Mouse (Mus musculus) gastrocnemius, postnatal 14 days (tissue): ENCODE data around the gene Ltc4s. TPM values are rescaled to one million over a fixed set of nuclear protein-coding genes. Genes with fewer than 3 reads are reported as not detected.

Experiments used
- DNase-seq: peaks from one replicate; pipeline ENCODE4 v3.0.0; 2021; ENCODE audit warnings: mixed read lengths
- intact Hi-C: fragments of 180-260 bp; cut with DNase I; formaldehyde crosslinking; loops from one replicate; pipeline ENCODE4 v1.15.1; 2025; ENCODE audit warnings: low total_unique reads
- microRNA-seq, 2 experiments: library from miRNA; unstranded; fragments of <30 nt; microRNA quantifications; one replicate each; pipeline ENCODE4 v1.2.0; 2021
- total RNA-seq, 2 experiments: library from RNA; stranded (reverse); gene quantifications; 2 replicates each; pipeline ENCODE4 v1.2.3; 2021

Ltc4s gene
- total RNA-seq, 2 experiments from 2014 or later: 1.9 to 2.0 TPM

DNA sequence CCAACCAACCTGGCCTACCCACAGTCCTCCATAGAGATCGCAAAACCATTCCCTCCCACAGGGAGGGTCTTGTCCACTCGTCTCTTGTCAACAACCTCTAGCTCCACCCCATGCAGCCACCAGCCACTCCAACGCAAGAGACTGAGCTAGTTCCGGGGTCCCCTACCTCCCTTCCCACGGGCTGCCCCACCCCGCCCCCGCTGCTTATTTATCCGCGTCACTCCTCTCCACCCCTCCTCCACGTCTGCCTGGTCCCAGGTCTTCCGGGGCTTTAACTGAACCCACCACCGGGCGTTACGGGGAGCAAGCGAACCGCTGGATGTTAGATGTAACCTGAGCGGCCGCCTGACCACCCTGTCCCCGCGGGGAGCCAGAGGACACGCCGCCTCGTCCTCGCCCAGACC lies 28.3 kb downstream of the Ltc4s start:
- intact Hi-C loops: no loop called here
- DNase-seq: peak; percentile 95

GRCm38 (mm10) chr11:50208039-50208438 lies 30.4 kb downstream of the Ltc4s start:
- DNase-seq: no peak
- intact Hi-C loops: no loop called here

GRCm38 (mm10) chr11:50207344-50207743 lies 31.1 kb downstream of the Ltc4s start:
- no peak for DNase-seq
- intact Hi-C loops: no loop called here

- DNase-seq: no peak
- intact Hi-C loops: no loop called here
Measured at GRCm38 (mm10) chr11:50206037-50206436, 32.4 kb downstream of the Ltc4s start.

DNA sequence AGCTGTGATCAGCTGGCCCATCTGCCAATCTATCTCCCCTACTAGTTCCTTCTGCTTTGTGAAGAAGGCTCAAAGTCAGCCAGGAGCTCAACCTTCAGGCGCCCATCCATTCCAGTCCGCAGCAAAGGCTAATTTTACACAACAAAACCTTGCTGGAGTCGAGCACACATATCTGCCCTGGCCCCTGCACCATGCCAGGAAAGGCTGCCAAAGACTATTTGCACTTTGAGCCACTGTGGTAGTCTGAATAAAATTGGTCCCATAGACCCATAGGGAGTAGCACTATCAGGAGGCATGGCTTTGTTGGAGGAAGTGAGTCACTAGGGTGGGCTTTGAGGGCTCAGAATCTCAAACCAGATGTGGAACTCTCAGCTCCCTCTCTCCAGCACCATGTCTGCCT lies 33.0 kb downstream of the Ltc4s start:
- intact Hi-C loops: no loop called here
- no peak for DNase-seq

DNA sequence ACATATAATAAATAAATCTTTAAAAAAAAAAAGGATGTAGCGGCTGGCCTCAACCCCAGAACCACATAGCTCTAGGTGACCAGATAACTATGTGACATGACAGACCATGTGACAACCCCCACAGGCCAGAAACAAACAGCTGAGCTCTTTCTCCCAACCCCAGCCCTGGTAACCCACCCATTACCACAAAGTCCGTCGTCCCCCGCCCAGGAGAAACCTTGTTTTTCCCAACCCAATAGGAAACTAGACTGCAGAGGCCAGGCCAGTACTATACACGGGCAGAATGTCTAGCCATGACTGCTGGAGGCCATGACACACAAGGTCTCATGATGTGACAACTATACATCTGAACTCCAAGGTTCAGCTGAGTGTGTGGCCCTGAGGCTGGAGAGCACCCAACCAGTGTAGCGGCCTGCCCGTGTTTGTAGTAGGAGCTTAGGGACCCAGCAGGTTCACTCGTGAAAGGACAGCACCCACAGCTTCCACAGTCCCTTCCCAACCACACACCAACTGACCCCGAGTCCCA lies 35.1 kb downstream of the Ltc4s start:
- intact Hi-C loops: no loop called here
- DNase-seq: no peak

DNA sequence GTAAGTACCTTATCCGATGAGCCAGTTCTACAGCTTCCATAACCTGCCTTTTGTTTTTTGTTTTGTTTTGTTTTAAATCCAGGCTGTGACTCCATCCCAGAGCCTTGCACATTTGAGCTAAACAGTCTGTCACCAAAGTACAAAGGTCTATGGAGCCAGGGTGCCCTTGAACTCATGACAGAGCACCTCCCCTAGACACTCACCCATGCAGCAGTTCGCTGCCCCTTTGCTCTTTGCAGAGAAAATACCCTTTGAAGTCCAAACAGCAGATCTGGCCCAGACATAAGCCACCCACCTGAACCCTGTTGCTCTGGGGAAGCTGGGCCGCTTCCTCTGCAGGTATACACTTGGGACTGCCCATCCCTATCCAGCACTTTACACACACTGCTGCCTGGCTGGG lies 36.8 kb downstream of the Ltc4s start:
- intact Hi-C loops: no loop called here

GRCm38 (mm10) chr11:50200613-50201012 lies 37.8 kb downstream of the Ltc4s start:
- intact Hi-C loops: no loop called here
- no peak for DNase-seq

More for the DNA sequence above, 36.8 kb downstream of the Ltc4s start:
- no peak for DNase-seq

DNA sequence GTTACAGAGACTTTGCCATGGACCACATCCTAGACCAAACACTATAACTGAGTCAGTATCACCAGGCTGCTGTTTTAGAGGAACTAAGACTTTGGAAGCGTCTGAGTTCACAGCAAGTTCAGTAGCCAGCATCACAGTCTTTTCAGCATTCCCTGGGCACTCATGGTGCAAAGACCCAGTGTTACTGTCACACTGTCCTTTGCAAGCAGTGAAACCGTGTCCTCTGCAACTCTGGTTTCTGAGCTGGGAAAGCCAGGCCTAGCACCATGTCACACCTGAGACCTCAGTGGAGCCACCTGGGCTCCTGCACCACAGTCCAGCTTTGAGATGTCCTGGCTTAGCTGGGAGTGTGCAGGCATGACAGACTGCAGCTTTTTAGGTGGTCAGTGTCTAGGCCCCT lies 39.5 kb downstream of the Ltc4s start:
- no peak for DNase-seq
- intact Hi-C loops: no loop called here

DNA sequence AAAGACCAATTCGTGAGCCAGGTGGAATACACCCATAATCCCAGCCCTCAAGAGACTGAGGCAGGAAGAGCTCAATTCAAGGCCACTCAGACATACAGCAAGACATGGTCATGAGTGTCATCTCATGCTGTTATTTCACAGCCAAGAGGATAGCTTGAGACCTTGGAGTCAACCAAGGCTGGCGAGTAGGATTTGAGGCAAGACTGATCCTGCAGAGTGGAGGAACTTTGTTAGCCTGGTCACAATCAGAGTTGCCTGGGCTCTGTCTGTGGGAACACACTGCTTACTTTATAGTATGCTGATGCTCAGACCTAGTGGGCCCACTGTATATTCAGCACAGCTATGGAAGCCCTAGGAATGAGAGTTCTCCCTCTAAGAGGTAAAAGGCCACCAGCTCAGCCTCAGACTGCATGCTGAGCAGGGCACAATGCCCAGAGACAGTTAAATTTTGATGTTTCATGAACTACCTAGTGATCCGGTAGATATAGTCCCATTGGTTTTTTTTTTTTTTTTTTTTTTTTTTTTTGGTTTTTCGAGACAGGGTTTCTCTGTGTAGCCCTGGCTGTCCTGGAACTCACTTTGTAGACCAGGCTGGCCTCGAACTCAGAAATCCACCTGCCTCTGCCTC lies 40.1 kb downstream of the Ltc4s start:
- intact Hi-C loops: no loop called here
- no peak for DNase-seq

DNA sequence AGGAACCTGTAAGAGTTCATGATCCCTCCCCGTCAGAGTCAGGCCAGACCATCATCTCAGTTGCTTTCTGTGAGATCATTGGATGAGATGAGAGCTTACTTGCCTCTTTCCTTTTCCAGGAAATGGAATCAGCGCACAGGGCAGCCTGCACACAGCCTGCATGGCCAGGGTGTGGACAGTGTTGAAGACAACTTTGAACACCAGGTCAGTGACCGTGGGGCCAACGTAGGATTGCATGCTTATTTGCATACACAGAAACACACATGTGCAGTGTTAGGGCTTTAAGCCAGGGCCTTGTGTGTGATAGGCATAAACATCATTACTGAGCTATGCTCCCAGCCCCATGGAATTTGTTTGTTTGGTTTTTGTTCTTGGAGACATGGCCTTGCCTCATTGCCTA lies 40.9 kb downstream of the Ltc4s start:
- intact Hi-C loops: no loop called here
- no peak for DNase-seq

DNA sequence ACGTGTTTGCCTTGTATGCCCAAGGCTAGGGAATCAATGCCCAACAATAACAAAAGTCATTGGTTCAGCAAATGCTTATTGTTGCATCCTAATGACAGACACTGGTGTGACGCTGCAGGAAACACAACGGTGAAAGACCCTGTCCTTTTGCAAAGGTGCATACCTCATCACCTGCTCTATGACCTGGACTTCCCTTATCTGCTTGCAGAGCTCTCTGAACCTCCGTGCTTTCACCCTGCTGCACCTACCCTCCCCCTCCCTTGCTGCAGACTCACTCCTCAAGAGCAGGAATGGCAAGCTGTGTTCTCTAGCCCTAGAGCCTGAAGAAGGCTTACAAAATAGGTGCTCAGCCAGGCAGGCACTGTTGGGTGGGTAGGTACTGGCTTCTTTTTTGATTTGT lies 43.6 kb downstream of the Ltc4s start:
- DNase-seq: no peak
- intact Hi-C loops: no loop called here

- intact Hi-C loops: no loop called here
- DNase-seq: no peak
Measured at GRCm38 (mm10) chr11:50194070-50194469, 44.3 kb downstream of the Ltc4s start.

DNA sequence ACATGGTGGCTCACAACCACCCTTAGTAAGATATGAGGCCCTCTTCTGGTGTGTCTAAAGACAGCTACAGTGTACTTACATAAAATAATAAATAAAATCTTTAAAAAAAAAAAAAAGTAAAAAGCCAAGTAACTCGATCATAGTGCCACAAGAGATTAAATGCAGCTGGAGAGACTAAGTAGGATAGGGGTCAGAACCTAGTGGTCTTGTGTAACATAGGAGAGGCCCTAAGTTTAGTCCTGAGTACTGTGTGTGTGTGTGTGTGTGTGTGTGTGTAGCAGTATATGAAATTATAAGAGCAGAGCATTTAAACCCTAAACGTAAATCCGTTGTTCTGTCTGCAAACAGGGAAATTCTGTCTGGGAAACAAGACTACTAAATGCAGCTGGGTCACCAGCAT lies 46.1 kb downstream of the Ltc4s start:
- no peak for DNase-seq
- intact Hi-C loops: no loop called here

DNA sequence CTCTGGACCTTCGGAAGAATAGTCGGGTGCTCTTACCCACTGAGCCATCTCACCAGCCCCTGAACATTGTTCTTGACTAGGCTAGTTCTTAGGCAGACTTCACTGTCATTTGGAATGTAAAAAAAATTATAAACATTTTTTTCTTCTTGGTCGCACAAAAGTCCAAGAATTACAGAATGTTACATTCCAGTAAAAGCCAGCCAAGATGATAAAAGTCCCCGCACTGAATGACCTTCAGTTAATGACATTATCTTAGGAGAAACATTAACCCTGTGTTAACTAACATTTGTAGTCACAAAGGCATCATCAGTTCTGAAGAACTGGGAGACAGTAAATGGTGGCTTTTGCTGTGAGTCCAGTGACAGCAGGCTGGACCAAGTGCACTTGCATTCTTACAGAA lies 48.1 kb downstream of the Ltc4s start:
- intact Hi-C loops: no loop called here
- no peak for DNase-seq

DNA sequence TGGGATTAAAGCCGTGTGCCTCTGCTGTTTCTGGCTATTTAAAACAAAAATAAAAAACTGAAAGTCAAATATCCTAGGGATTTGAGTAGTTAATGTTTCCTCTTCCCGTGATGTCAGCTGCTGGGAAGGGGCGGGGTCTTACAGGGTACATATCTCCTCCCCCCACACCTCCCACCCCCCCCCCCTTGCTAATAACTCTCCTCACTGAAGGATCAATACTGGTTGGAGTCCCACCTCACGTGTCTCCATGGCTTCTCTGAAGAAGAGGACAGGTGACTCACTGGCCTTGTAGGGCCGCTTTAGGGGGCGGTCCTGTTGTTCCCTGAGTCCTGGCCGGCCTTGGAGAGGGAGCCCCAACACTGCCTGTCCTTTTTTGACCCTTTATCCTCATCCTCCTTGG lies 49.7 kb downstream of the Ltc4s start:
- intact Hi-C loops: no loop called here
- peak; percentile 35 for DNase-seq

Small RNA genes lying within 50 kb of the gene (microRNA-seq; reads per million reads assigned to microRNA genes)
- gene Mir6919: 0 to 0.50 reads per million in 2 experiments

Other genes starting within 250 kb of the Ltc4s start
- 10 to 100 TPM; 31.2 to 33.2 TPM for gene Rnf130, start 213.3 kb downstream of the Ltc4s start, total RNA-seq
- gene Tbc1d9b, start 107.2 kb downstream of the Ltc4s start, total RNA-seq: 10 to 100 TPM; 22.7 to 23.4 TPM
- 1 to 10 TPM; 5.0 to 5.4 TPM for gene Mrnip, start 64.2 kb downstream of the Ltc4s start, total RNA-seq
- 100 to 1,000 TPM; 217 to 261 TPM for gene Sqstm1, start 27.8 kb downstream of the Ltc4s start, total RNA-seq
- 10 to 100 TPM; 24.8 to 25.5 TPM for gene Mgat4b, start 27.7 kb downstream of the Ltc4s start, total RNA-seq
- 1 to 10 TPM; 9.0 to 9.1 TPM for gene Maml1, start 53.7 kb upstream of the Ltc4s start, total RNA-seq
- gene Canx, start 87.1 kb upstream of the Ltc4s start, total RNA-seq: 100 to 1,000 TPM; 104 to 133 TPM
- not detected for gene Cby3, start 115.8 kb upstream of the Ltc4s start, total RNA-seq
- gene Hnrnph1, start 138.4 kb upstream of the Ltc4s start, total RNA-seq: 10 to 100 TPM; 77.9 to 81.6 TPM
- 10 to 100 TPM; 17.4 to 18.2 TPM for gene Rufy1, start 192.5 kb upstream of the Ltc4s start, total RNA-seq